Mouse (Mus musculus) liver, postnatal 0 days (tissue): Measurements from ENCODE around the gene Elk3.

Source experiments
- CTCF ChIP-seq: sonication (generic); IDR thresholded peaks from 2 replicates; pipeline ENCODE4 v1.5.1; 2016; ENCODE audit warnings: antibody characterized with exemption, low read depth
- EP300 ChIP-seq: IDR thresholded peaks from 2 replicates; pipeline ENCODE4 v1.6.1; 2016; ENCODE audit warnings: antibody characterized with exemption, low read depth, mild to moderate bottlenecking

- TF ChIP-seq EP300 (no peak), CTCF (no peak)
These were observed 97.6 kb downstream of the Elk3 start for GRCm38 (mm10) chr10:93213339-93213738.
